Mouse (Mus musculus) adipocyte (in vitro differentiated cells): Measurements from ENCODE around the gene Plxdc1.
A peak's percentile ranks its signal among the peaks of the same experiment; 100 is the strongest.
"Not testable (repeated sequence)": the region's sequence is repeated elsewhere in the genome, so short reads cannot be mapped to it uniquely, and the experiment has no call there.

ENCODE experiments used
- DNase-seq: peaks from one replicate; pipeline ENCODE4 v3.0.0-alpha.2; 2016; ENCODE audit warnings: low spot score

Plxdc1 gene

GRCm38 (mm10) chr11:97955146-97955902, 30.9 kb downstream of the Plxdc1 start:
- no peak for DNase-seq

GRCm38 (mm10) chr11:97954469-97955141, 31.6 kb downstream of the Plxdc1 start:
- no peak for DNase-seq

GRCm38 (mm10) chr11:97953939-97954275, 32.3 kb downstream of the Plxdc1 start:
- no peak for DNase-seq

- DNase-seq: no peak
These were observed 32.9 kb downstream of the Plxdc1 start for GRCm38 (mm10) chr11:97953179-97953938.

- DNase-seq: no peak
These were observed 33.8 kb downstream of the Plxdc1 start for GRCm38 (mm10) chr11:97952367-97953006.

GRCm38 (mm10) chr11:97949703-97950475, 36.4 kb downstream of the Plxdc1 start:
- DNase-seq: no peak

GRCm38 (mm10) chr11:97947426-97947825, 38.8 kb downstream of the Plxdc1 start:
- no peak for DNase-seq

GRCm38 (mm10) chr11:97945738-97946289, 40.4 kb downstream of the Plxdc1 start:
- not testable (repeated sequence) for DNase-seq

- peak; percentile 16 for DNase-seq
These were observed 41.2 kb downstream of the Plxdc1 start for GRCm38 (mm10) chr11:97945031-97945430.

- no peak for DNase-seq
These were observed 43.0 kb downstream of the Plxdc1 start for GRCm38 (mm10) chr11:97943256-97943655.

GRCm38 (mm10) chr11:97942420-97943111, 43.7 kb downstream of the Plxdc1 start:
- DNase-seq: no peak

GRCm38 (mm10) chr11:97937469-97938105, 48.7 kb downstream of the Plxdc1 start:
- DNase-seq: no peak

- DNase-seq: peak; percentile 63
These were observed 49.5 kb downstream of the Plxdc1 start for GRCm38 (mm10) chr11:97936758-97937157.

GRCm38 (mm10) chr11:97935913-97936575, 50.2 kb downstream of the Plxdc1 start:
- DNase-seq: peak; percentile 58

- no peak for DNase-seq
These were observed 52.7 kb downstream of the Plxdc1 start for GRCm38 (mm10) chr11:97933553-97933952.

- no peak for DNase-seq
These were observed 57.3 kb downstream of the Plxdc1 start for GRCm38 (mm10) chr11:97928905-97929304.

- no peak for DNase-seq
These were observed 62.0 kb downstream of the Plxdc1 start for GRCm38 (mm10) chr11:97924217-97924616.

- DNase-seq: no peak
These were observed 62.6 kb downstream of the Plxdc1 start for GRCm38 (mm10) chr11:97923639-97924038.

- no peak for DNase-seq
These were observed 70.2 kb downstream of the Plxdc1 start for GRCm38 (mm10) chr11:97915974-97916503.
